Mouse (Mus musculus) hindbrain, embryonic 14.5 days (tissue): ENCODE data around the gene Fmnl1. TPM values are rescaled to one million over a fixed set of nuclear protein-coding genes. Genes with fewer than 3 reads are reported as not detected.
A peak's percentile ranks its signal among the peaks of the same experiment; 100 is the strongest.

Experiments used
- ATAC-seq: fragments of 200-750 bp; cut with Nextera tagmentation; 2 replicates; pipeline ENCODE4 v1.8.0; 2017; ENCODE audit warnings: moderate number of reproducible peaks, mild to moderate bottlenecking, moderate TSS enrichment, moderate library complexity; ENCODE audit not compliant: low FRiP score
- DNase-seq: peaks from one replicate; pipeline ENCODE4 v3.0.0-alpha.2; 2015; ENCODE audit warnings: low spot score
- H3K27ac ChIP-seq: fragments of 300-500 bp; sonication (generic); 2 replicates; pipeline ENCODE4 v1.5.1; 2014; ENCODE audit warnings: mild to moderate bottlenecking, moderate library complexity
- H3K27me3 ChIP-seq: fragments of 300-500 bp; sonication (generic); 2 replicates; pipeline ENCODE4 v1.6.1; 2014; ENCODE audit warnings: mild to moderate bottlenecking, low read length, mixed read lengths; ENCODE audit not compliant: control insufficient read depth, insufficient read depth
- H3K36me3 ChIP-seq: fragments of 300-500 bp; sonication (generic); replicated peaks from 2 replicates; pipeline ENCODE4 v1.6.1; 2014; ENCODE audit not compliant: control insufficient read depth, insufficient read depth
- H3K4me1 ChIP-seq: fragments of 300-500 bp; sonication (generic); replicated peaks from 2 replicates; pipeline ENCODE4 v1.6.1; 2014; ENCODE audit warnings: antibody characterized with exemption, low read length, mixed read lengths; ENCODE audit not compliant: control insufficient read depth, insufficient read depth
- H3K4me2 ChIP-seq: fragments of 300-500 bp; sonication (generic); replicated peaks from 2 replicates; pipeline ENCODE4 v1.6.1; 2014; ENCODE audit warnings: mild to moderate bottlenecking, moderate library complexity
- H3K4me3 ChIP-seq: fragments of 300-500 bp; sonication (generic); replicated peaks from 2 replicates; pipeline ENCODE4 v1.5.1; 2014; ENCODE audit warnings: mild to moderate bottlenecking, low read length
- H3K9ac ChIP-seq: fragments of 300-500 bp; sonication (generic); 2 replicates; pipeline ENCODE4 v1.6.1; 2014
- H3K9me3 ChIP-seq: fragments of 300-500 bp; sonication (generic); 2 replicates; pipeline ENCODE4 v1.6.1; 2016; ENCODE audit warnings: low read length; ENCODE audit not compliant: control insufficient read depth
- WGBS: fragments of 180-500 bp; shearing (Covaris S2); extraction: QIAGEN DNeasy Blood & Tissue Kit; methylation state at CpG from one replicate; pipeline ENCODE4 v1.1.7; 2014; 5-methylcytosine and 5-hydroxymethylcytosine counted together
- polyA plus RNA-seq: library from polyadenylated mRNA; unstranded; fragments of >200 nt; fragmentation: Nextera tagmentation; extraction: Ambion mirVana; gene quantifications from 2 replicates; pipeline ENCODE4 v1.2.1, GENCODE M21; 2014

The Fmnl1 gene
- polyA plus RNA-seq, result 6.1 and 8.0 TPM in 2 replicates

DNA sequence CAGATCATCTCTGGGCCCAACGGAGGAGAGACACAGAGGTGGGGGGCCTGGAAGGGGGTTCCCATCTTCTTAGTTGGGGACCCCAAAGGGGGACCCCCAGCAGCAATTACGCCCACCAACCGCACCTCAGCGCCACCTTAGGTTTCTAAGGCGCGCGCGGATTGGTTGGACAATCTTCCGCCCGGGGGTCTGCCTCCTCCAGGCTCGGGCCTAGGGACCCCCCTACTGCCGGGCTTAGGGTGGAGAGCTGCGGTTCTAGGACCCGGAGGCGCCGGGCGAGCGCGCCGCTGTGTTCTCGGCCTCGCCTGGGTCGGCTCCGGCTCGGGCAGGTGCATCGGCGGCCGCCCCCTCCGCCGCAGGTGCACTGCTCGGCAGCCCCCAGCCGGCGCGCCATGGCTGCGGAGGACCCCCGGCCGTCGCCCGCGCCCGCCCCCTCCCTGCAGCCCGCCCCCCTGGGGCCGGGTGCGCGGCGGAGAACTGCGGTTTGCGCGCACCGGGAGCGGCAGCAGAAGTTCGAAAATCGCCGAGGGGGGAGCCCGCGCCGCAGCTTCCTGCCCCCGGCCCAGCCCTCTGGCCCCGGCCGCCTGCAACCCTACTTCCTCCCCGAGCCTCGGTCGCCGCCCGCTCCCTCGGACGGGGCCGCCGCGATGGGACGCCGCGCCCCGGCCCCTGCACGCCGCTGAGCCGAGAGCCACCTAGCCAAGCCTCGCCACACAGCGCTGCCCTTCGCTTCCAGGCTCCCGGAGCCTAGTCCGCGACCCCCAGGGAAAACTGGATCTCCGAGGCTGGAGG lies at the start of gene Fmnl1:
Fmnl1 (plus strand) TSS at position 614 of the 792 bp plus-strand sequence.
- Histone ChIP-seq H3K4me2 (peak within 1 kb of the TSS; percentile 92), H3K9me3 (no peaks in the 10 kb centered on the region), H3K27me3 (peaks cover 31% of the 10 kb centered on the region), H3K4me1 (peaks cover 17% of the 10 kb centered on the region; the same call in 1 of the 2 replicates), H3K27ac (peak within 1 kb of the TSS; percentile 62), H3K4me3 (peak within 1 kb of the TSS; percentile 77), H3K36me3 (no peaks in the 10 kb centered on the region), H3K9ac (peak within 1 kb of the TSS; percentile 82)
- ATAC-seq (peak; percentile 82), DNase-seq (peak; percentile 68)
- under 1% methylated on average over 61 of the region's 84 CpGs for WGBS

DNA sequence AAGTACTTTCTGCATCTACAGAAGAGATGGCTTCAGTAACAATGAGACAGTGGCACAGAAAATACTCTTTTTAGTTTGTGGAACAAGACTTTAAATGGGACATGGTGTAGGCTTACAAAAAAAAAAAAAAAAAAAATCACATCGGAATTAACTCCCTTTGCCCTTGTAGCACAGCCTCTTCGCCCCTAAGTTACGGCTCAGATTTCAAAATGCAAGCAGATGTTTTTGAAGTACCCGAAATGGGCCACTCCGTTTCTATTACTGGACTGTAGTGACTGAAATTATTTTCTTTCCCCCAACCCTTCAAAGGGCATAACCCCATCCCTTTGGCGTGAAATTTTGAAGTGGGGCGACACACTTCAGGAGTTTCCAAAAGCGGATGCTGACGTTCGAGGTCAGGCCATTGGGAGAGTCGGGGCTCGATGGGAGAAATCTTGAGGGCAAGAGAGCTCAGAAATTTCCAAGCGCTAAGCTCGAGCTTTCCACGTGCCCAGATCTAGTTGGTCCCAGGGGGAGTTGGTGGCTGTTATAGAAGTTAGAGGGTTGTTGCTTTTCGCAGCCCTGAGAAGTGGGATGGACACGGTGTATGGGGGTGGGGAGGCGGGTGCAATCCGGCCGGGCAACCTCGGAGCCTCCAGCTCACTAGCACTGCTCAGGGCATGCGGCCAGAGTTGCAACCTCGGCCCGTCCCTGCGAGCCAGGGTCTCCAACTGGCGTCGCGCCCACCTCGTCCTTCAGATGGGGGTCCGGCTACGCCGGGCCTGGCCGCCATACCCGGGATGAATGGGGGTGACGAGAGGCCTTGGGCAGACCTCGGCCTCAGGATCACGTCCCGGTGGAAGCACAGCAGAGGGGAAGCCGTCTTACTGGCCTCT lies 39.0 kb upstream of the Fmnl1 start, which contains the start of gene Hexim2:
Hexim2 (plus strand) TSS at position 729 of the 875 bp plus-strand sequence.
- Histone ChIP-seq H3K27me3 (no peaks in the 10 kb centered on the region), H3K36me3 (no peaks in the 10 kb centered on the region), H3K9me3 (no peaks in the 10 kb centered on the region), H3K9ac (peak within 1 kb of the TSS; percentile 100), H3K4me3 (peak within 1 kb of the TSS; percentile 93), H3K4me2 (peak within 1 kb of the TSS; percentile 91), H3K27ac (peak within 1 kb of the TSS; percentile 99), H3K4me1 (peaks cover 37% of the 10 kb centered on the region)
- ATAC-seq (peak; percentile 57), DNase-seq (peak; percentile 68)
- WGBS, result 2% methylated on average over 39 of the region's 39 CpGs

DNA sequence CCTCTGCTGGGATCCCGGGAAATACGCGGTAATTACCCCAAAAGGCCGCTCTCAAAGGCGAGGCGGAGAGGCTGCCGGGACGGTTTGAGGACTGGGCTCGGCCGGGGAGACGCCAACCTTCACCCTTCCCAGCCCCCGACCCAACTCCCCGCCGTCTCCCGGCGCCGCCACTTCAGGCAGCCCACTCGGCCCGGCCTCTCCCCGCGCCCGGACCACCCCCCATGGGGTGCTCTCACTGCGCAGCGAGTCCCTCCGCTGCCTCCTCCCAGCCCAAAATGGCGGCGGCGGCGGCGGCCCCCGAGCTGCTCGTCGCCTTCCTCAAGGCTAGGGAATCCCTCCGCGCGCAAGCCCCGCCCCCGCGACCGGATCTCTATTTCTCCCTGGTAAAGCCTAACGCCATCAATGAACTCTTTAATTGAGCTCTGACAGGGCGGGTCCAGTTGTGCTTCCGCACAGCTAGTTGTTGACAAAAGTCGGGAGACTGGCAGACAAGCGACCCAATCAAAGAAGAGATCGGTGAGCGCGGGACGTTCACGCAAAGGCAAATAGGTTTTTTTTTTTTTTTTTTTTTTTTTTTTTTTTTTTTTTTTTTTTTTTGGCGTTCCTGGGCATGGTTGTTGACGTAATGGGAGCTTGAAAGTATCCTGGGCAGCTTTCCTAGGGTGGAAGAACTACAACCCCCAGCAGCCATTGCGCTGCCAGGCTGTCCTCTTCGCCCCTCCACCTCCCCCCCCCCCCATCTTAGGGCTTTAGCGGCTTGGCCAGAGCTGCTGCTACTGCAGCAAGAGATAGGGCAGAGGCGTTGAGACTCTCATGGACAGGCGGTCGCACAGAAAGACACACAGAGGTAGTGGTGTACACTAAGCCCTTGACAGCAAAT lies 38.1 kb upstream of the Fmnl1 start:
- ATAC-seq, result peak; percentile 94

DNA sequence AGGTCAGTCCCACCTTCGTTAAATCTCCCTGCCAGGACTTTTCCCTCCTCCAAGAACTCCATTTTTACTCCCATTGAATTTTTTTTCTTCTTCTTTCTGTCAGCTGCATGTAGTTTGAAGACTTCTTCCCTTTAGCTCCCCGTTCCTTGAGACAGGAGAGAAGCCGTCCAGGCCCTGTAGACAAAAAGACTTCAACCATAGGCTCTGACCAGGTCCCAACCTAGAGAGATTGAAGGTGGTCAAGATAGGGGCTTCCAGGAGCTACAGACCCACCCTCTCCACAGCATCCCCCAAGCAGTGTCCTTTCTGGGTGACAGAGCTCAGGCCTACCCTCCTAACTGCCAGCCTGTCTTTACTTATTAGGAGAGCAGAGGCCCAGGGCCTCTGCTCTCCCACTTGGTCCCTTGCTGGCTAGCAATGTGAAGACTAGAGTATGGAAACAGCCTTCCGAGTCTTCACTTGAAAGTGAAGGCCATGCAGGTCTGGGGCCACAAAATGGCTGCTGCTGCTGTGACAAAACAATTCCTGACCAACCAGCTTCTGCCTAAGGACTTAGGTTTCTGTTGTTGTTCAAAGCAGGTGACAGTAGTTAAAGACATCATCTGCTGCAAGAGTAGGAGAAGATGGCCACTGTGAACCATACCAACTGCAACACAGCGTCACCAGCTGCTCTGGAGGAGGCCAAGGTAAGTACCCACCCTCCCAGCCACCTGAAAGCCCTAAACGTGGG lies 37.3 kb upstream of the Fmnl1 start:
- H3K4me2 ChIP-seq, result peak overlapping the region; percentile 49
- no peaks in the 10 kb centered on the region for H3K9me3 ChIP-seq
- peaks cover 37% of the 10 kb centered on the region for H3K4me1 ChIP-seq
- no peaks in the 10 kb centered on the region for H3K27me3 ChIP-seq
- WGBS, result 59% methylated on average over 6 of the region's 6 CpGs
- H3K36me3 ChIP-seq, result peaks cover 2% of the 10 kb centered on the region; the same call in 1 of the 2 replicates
- ATAC-seq, result peak; percentile 5; the same call in 1 of the 2 replicates
- peak overlapping the region; percentile 75 for H3K27ac ChIP-seq
- peak overlapping the region; percentile 39 for H3K9ac ChIP-seq
- peak overlapping the region; percentile 93 for H3K4me3 ChIP-seq
- no peak for DNase-seq

More for the DNA sequence above, 38.1 kb upstream of the Fmnl1 start:
- Histone ChIP-seq H3K36me3 (no peaks in the 10 kb centered on the region), H3K4me3 (peak overlapping the region; percentile 93), H3K9me3 (no peaks in the 10 kb centered on the region), H3K27me3 (no peaks in the 10 kb centered on the region), H3K27ac (peak overlapping the region; percentile 99), H3K4me2 (peak overlapping the region; percentile 91), H3K9ac (peak overlapping the region; percentile 100), H3K4me1 (peaks cover 37% of the 10 kb centered on the region)
- under 1% methylated on average over 58 of the region's 58 CpGs for WGBS
- DNase-seq, result peak; percentile 100

DNA sequence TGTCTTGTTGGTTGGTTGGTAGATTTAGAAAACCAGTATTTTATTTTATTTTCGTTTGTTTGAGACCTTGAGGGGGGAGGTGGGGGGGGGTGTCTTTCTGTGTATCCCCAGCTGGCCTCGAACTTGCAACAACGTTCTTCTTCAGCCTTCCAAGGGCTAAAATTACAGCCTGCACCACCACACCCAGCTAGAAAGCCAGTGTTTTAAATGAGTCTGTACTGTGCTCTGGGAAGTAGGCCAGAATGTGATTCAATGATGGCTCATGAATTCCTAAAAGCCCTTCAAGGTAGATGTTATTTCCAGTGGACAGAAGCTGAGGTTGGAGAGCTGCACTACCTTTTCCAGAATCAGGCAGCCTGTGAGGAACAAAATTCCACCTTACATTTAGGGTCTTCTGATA lies 36.7 kb upstream of the Fmnl1 start:
- Histone ChIP-seq H3K9ac (peak overlapping the region; percentile 39; the same call in 1 of the 2 replicates), H3K4me3 (peak overlapping the region; percentile 93; the same call in 1 of the 2 replicates), H3K4me2 (peak overlapping the region; percentile 49), H3K27ac (no peak overlapping the region; the same call in 1 of the 2 replicates), H3K36me3 (peaks cover 8% of the 10 kb centered on the region), H3K9me3 (no peaks in the 10 kb centered on the region), H3K4me1 (peaks cover 37% of the 10 kb centered on the region), H3K27me3 (no peaks in the 10 kb centered on the region)
- no peak for ATAC-seq
- DNase-seq, result no peak
- WGBS, result 82% methylated on average over 3 of the region's 3 CpGs

DNA sequence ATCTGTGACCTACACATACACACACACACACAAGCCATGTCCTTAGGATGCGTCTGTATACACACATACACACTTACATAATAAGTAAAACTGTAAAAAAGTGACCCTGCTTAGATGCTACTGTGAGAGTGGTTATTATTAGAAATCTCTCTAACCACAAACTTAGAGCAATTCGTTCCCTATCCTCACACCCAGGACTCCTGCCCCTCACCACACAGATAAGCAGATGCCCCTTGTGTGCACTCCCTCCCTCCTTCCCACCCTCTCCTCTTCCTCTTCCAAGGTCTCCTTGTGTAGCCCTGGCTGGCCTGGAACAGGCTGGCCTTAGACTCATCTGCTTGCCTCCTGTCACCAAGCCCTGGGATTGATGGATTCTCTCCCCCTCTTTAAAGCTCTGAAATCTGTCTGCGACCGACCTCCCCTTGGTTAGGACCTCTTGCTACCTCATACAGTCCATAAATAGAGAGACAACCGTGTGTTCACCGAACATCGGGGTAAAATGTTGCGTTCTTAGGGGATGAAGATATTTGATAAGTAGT lies 34.8 kb upstream of the Fmnl1 start:
- 91% methylated on average over 8 of the region's 8 CpGs for WGBS
- ATAC-seq (no peak), DNase-seq (no peak)
- no peak overlapping the region for H3K27ac ChIP-seq
- H3K9ac ChIP-seq, result no peak overlapping the region
- no peaks in the 10 kb centered on the region for H3K27me3 ChIP-seq
- no peak overlapping the region for H3K4me2 ChIP-seq
- no peak overlapping the region for H3K4me3 ChIP-seq
- H3K9me3 ChIP-seq, result no peaks in the 10 kb centered on the region
- peaks cover 19% of the 10 kb centered on the region for H3K36me3 ChIP-seq
- peaks cover 29% of the 10 kb centered on the region for H3K4me1 ChIP-seq

DNA sequence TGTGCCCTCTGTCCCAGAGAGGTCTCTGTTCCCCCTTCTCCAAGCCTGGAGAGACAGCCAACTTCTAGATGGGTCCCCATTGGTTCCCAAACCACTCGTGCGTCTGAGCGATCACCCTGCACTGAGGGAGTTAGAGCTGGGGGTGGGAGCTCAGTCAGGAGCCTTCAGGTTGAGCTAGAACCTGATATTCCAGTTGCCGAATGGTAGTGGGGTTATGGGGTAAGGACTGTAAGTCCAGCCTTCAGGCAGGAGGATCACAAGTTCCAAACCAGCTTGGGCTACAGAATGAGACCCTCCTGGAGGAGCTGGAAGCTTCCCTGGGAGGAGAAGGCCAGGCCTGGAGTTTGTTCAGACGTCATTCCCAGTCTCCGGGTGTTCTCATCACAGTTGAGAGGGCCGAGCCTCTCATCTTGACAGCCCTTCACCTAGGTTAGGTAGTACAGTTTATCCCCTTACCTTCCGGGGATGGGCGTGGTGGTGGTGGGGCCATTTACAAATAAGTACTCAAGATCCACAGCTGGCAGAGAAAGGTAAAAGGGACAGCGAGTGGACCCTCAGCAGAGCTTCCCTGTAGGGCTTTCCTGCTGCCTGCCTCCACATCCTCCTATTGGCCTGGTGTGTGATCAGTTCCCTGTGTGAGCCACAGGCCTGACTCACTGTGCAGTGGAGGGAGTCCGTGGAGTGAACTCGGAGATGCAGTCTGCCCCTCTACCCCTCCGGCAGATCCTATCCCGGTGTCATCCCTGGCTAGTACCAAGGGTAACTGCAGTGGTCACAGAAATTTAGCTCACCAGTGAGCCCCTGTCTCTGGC lies 30.8 kb upstream of the Fmnl1 start:
- no peaks in the 10 kb centered on the region for H3K9me3 ChIP-seq
- ATAC-seq (no peak), DNase-seq (no peak)
- 88% methylated on average over 14 of the region's 14 CpGs for WGBS
- peaks cover 19% of the 10 kb centered on the region for H3K36me3 ChIP-seq
- H3K27me3 ChIP-seq, result no peaks in the 10 kb centered on the region
- no peak overlapping the region for H3K4me3 ChIP-seq
- H3K4me2 ChIP-seq, result no peak overlapping the region
- peak overlapping the region; percentile 51; the same call in 1 of the 2 replicates for H3K27ac ChIP-seq
- H3K4me1 ChIP-seq, result peaks cover 33% of the 10 kb centered on the region
- no peak overlapping the region for H3K9ac ChIP-seq
